Mouse (Mus musculus): ENCODE data around the gene Olfr282. TPM values are rescaled to one million over a fixed set of nuclear protein-coding genes. Genes with fewer than 3 reads are reported as not detected.

Olfr282 gene
- not detected in 2 replicates for polyA plus RNA-seq (2012; rRNA removed; ENCODE audit: low replicate concordance)

DNA sequence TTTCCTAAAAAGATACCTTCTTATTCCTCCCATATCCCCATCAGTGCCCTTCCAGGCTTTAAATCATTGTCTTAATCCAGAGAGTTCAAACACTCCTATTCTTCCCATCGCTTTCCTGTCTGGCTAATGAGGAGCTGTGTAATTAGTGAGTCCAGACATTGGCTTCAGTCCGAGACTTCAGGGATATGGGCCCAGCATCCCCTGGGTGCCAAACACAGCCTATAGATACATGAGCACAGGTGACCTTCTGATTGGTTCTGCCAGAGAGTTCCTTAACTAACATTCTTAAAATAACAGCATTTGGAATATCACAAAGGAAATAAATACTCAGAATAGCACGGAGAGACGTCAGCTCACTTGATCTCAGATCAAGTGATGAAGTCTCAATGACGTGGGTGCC lies at the start of gene Olfr282:
Gene Olfr282 (plus strand): TSS at position 301 of the 400 bp plus-strand sequence.

DNA sequence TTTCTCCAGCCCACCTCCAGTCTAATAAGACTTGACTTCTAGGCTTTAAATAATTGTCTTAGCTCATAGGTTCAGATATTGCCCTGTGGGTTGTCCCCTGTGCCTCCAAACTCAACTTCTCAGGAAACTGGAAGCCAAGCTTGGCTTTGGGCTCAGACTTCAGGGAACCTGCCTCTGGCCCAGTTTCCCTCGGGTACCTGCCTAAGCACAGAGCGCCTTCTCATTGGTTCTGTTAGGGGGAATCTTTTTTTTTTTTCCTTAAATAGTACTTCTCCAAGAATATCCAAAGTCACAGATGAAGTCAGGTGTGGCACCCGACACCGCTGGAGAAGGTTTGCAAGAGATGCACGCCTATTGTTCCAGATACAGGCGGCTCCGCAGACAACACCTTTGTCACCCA lies 21.3 kb downstream of the Olfr282 start, which contains the start of gene Olfr281:
Gene Olfr281 (plus strand): TSS at position 301 of the 400 bp plus-strand sequence.

DNA sequence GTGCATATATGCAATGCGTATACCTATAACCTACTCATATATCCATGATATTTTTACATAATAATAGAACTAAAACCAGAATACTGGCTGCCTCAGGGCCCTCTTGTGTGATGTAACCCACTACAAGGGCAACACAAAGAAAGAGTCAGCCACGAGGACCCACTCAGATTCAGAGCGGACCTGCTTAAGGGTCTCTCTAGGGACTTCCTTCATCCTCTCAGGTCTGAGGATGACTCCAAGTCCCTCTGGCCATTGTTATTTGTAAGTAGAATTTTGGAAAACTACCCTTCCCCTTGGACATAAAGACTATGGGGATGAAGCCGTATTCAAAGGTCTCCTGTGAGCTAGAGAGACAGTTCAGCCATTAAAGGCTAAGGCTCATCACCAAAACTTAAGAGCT lies 38.6 kb downstream of the Olfr282 start, which contains the start of gene OR5BS1P:
Gene OR5BS1P (plus strand): TSS at position 301 of the 400 bp plus-strand sequence.

DNA sequence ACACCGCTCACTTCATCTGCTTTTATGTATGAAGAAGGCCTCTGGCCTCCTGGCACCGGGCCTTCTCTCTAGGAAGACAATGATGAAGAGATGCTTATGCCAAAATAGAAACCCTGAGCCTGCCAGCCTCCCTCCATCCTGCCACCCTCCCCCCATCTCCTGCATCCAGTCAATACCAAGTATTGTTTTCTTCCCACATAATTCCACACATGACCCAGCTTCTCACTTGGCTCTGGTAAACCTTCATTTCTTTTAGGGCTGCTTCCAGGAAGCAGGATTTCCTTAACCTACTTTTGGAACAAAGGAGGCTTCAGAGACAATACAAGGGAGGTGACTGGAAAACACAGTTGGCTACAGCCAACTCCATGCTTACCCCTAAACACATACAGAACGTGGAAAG lies 51.7 kb downstream of the Olfr282 start, which contains the start of gene Lalba:
Gene Lalba (minus strand): TSS at position 21 of the 400 bp plus-strand sequence.

Other genes starting within 250 kb of the Olfr282 start
- gene Olfr288, start 235.7 kb upstream of the Olfr282 start, polyA plus RNA-seq (2012; rRNA removed; ENCODE audit: low replicate concordance) = not detected in 2 replicates
- gene Gm44579, start 210.2 kb upstream of the Olfr282 start, polyA plus RNA-seq (2012; rRNA removed; ENCODE audit: low replicate concordance) = not detected in 2 replicates
- not detected in 2 replicates for gene Olfr287, start 210.2 kb upstream of the Olfr282 start, polyA plus RNA-seq (2012; rRNA removed; ENCODE audit: low replicate concordance)
- gene Olfr286, start 196.8 kb upstream of the Olfr282 start, polyA plus RNA-seq (2012; rRNA removed; ENCODE audit: low replicate concordance) = not detected in 2 replicates
- gene H1fnt, start 173.9 kb upstream of the Olfr282 start, polyA plus RNA-seq (2012; rRNA removed; ENCODE audit: low replicate concordance) = not detected in 2 replicates
- gene Zfp641, start 135.1 kb upstream of the Olfr282 start, polyA plus RNA-seq (2012; rRNA removed; ENCODE audit: low replicate concordance) = 1.3 and 3.5 TPM in 2 replicates
- not detected in 2 replicates for gene Olfr285, start 113.9 kb upstream of the Olfr282 start, polyA plus RNA-seq (2012; rRNA removed; ENCODE audit: low replicate concordance)
- not detected in 2 replicates for gene Olfr284, start 90.2 kb upstream of the Olfr282 start, polyA plus RNA-seq (2012; rRNA removed; ENCODE audit: low replicate concordance)
- not detected in 2 replicates for gene Olfr283, start 50.3 kb upstream of the Olfr282 start, polyA plus RNA-seq (2012; rRNA removed; ENCODE audit: low replicate concordance)
- gene Olfr281, start 21.4 kb downstream of the Olfr282 start, polyA plus RNA-seq (2012; rRNA removed; ENCODE audit: low replicate concordance) = not detected in 2 replicates
- not detected in 2 replicates for gene OR5BS1P, start 38.7 kb downstream of the Olfr282 start, polyA plus RNA-seq (2012; rRNA removed; ENCODE audit: low replicate concordance)
- 2.3 and 13.5 TPM in 2 replicates for gene Lalba, start 51.5 kb downstream of the Olfr282 start, polyA plus RNA-seq (2012; rRNA removed; ENCODE audit: low replicate concordance)
- gene Olfr279, start 61.2 kb downstream of the Olfr282 start, polyA plus RNA-seq (2012; rRNA removed; ENCODE audit: low replicate concordance) = not detected in 2 replicates
- gene Kansl2, start 103.0 kb downstream of the Olfr282 start, polyA plus RNA-seq (2012; rRNA removed; ENCODE audit: low replicate concordance) = 30.3 and 43.2 TPM in 2 replicates
- 8.2 and 16.5 TPM in 2 replicates for gene Ccnt1, start 139.7 kb downstream of the Olfr282 start, polyA plus RNA-seq (2012; rRNA removed; ENCODE audit: low replicate concordance)
- gene 4930415O20Rik, start 139.8 kb downstream of the Olfr282 start, polyA plus RNA-seq (2012; rRNA removed; ENCODE audit: low replicate concordance) = 0.36 TPM in 1 of 2 replicates, not detected in the other
- gene Adcy6, start 178.9 kb downstream of the Olfr282 start, polyA plus RNA-seq (2012; rRNA removed; ENCODE audit: low replicate concordance) = 96.7 and 104 TPM in 2 replicates
- gene Cacnb3, start 199.6 kb downstream of the Olfr282 start, polyA plus RNA-seq (2012; rRNA removed; ENCODE audit: low replicate concordance) = 69.4 and 133 TPM in 2 replicates
- gene Ddx23, start 231.7 kb downstream of the Olfr282 start, polyA plus RNA-seq (2012; rRNA removed; ENCODE audit: low replicate concordance) = 27.5 and 29.8 TPM in 2 replicates
- 3.1 and 5.1 TPM in 2 replicates for gene Rnd1, start 246.2 kb downstream of the Olfr282 start, polyA plus RNA-seq (2012; rRNA removed; ENCODE audit: low replicate concordance)

Measured in mammary gland, adult 2 months (tissue).